Mouse (Mus musculus) forebrain, embryonic 14.5 days (tissue): Measurements from ENCODE around the gene Hs3st3a1. TPM values are rescaled to one million over a fixed set of nuclear protein-coding genes. Genes with fewer than 3 reads are reported as not detected.
A peak's percentile ranks its signal among the peaks of the same experiment; 100 is the strongest.

ENCODE experiments used
- ATAC-seq: fragments of 200-750 bp; cut with Nextera tagmentation; 2 replicates; pipeline ENCODE4 v1.8.0; 2017; ENCODE audit warnings: mild to moderate bottlenecking, moderate library complexity
- DNase-seq: peaks from one replicate; pipeline ENCODE4 v3.0.0-alpha.2; 2015; ENCODE audit warnings: low spot score
- H3K27ac ChIP-seq: fragments of 300-500 bp; sonication (generic); 2 replicates; pipeline ENCODE4 v1.5.1; 2014; ENCODE audit warnings: low read depth, mild to moderate bottlenecking, control low read depth, low read length, moderate library complexity
- H3K27me3 ChIP-seq: fragments of 300-500 bp; sonication (generic); replicated peaks from 2 replicates; pipeline ENCODE4 v1.6.1; 2014; ENCODE audit warnings: low read length, control low read depth, mixed read lengths; ENCODE audit not compliant: control insufficient read depth, insufficient read depth
- H3K36me3 ChIP-seq: fragments of 300-500 bp; sonication (generic); 2 replicates; pipeline ENCODE4 v1.6.1; 2014; ENCODE audit warnings: low read length, control low read depth; ENCODE audit not compliant: control insufficient read depth, insufficient read depth
- H3K4me1 ChIP-seq: fragments of 300-500 bp; sonication (generic); 2 replicates; pipeline ENCODE4 v1.6.1; 2014; ENCODE audit warnings: antibody characterized with exemption, low read length, control low read depth; ENCODE audit not compliant: control insufficient read depth, insufficient read depth
- H3K4me2 ChIP-seq: fragments of 300-500 bp; sonication (generic); 2 replicates; pipeline ENCODE4 v1.6.1; 2014; ENCODE audit warnings: mild to moderate bottlenecking, control low read depth, low read length
- H3K4me3 ChIP-seq: fragments of 300-500 bp; sonication (generic); 2 replicates; pipeline ENCODE4 v1.5.1; 2014; ENCODE audit warnings: low read depth, low read length, control low read depth
- H3K9ac ChIP-seq: fragments of 300-500 bp; sonication (generic); 2 replicates; pipeline ENCODE4 v1.6.1; 2014; ENCODE audit warnings: mild to moderate bottlenecking, low read length, control low read depth, moderate library complexity
- H3K9me3 ChIP-seq: fragments of 300-500 bp; sonication (generic); replicated peaks from 2 replicates; pipeline ENCODE4 v1.6.1; 2016; ENCODE audit warnings: low read length, control low read depth, mixed read lengths; ENCODE audit not compliant: control insufficient read depth
- WGBS: fragments of 180-500 bp; shearing (Covaris S2); extraction: QIAGEN DNeasy Blood & Tissue Kit; methylation state at CpG from one replicate; pipeline ENCODE4 v1.1.7; 2014; 5-methylcytosine and 5-hydroxymethylcytosine counted together
- polyA plus RNA-seq: library from polyadenylated mRNA; unstranded; fragments of >200 nt; fragmentation: Nextera tagmentation; extraction: Ambion mirVana; gene quantifications from 2 replicates; pipeline ENCODE4 v1.2.1, GENCODE M21; 2014

Gene Hs3st3a1
- polyA plus RNA-seq, 1 experiment from 2014 or later = 0.32 TPM

DNA sequence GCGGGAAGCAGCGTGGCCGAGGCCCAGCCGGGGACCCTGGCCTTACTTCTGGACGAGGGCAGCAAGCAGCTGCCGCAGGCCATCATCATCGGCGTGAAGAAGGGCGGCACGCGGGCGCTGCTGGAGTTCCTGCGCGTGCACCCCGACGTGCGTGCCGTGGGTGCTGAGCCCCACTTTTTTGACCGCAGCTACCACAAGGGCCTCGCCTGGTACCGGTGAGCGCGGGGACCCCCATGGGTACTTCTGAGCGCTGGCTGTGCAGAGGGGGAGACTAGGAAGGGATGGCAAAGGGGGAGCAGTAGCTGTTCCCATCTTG lies 1.2 kb downstream of the Hs3st3a1 start, which contains the start of gene F930015N05Rik:
TSS of gene F930015N05Rik (minus strand) at position 242 of the 316 bp plus-strand sequence.
- Histone ChIP-seq H3K27me3 (peaks cover 24% of the 10 kb centered on the region), H3K9ac (peak within 1 kb of the TSS; percentile 71), H3K4me1 (peaks cover 8% of the 10 kb centered on the region), H3K27ac (no peak within 1 kb of the TSS), H3K36me3 (no peaks in the 10 kb centered on the region), H3K9me3 (no peaks in the 10 kb centered on the region), H3K4me2 (peak within 1 kb of the TSS; percentile 98), H3K4me3 (peak within 1 kb of the TSS; percentile 52)
- ATAC-seq (peak; percentile 16; the same call in 1 of the 2 replicates), DNase-seq (peak; percentile 8)
- WGBS = 1% methylated on average over 23 of the region's 24 CpGs

DNA sequence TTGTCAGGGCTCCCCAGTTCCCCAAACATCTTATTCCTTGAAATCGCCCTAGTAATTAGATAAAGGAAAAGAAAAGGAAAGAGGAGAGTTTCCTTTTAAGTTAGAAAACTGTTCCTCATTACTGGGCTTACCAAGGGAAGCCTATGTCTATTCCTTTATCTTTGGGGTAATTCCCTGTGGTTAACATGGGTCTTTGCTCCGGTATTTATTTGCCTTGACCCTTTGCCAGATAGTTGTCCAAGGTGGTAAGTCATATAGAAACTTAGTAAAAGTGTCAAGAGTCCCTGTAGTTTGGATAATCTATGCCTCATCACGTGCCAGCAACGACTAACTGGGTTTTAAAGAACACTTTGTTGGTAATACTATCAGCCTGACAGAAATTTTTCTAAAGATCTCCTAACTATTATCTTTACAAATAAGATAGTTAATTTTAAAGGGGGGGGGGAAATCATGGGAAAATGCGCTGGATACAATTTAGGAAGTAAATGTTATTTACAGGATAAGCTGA lies 1.7 kb downstream of the Hs3st3a1 start:
- H3K4me1 ChIP-seq = peaks cover 8% of the 10 kb centered on the region
- H3K27me3 ChIP-seq = peaks cover 21% of the 10 kb centered on the region
- 14% methylated on average over 5 of the region's 5 CpGs for WGBS
- DNase-seq (no peak), ATAC-seq (no peak)
- no peak overlapping the region for H3K27ac ChIP-seq
- H3K4me3 ChIP-seq = peak overlapping the region; percentile 52
- no peaks in the 10 kb centered on the region for H3K9me3 ChIP-seq
- peak overlapping the region; percentile 98 for H3K4me2 ChIP-seq
- H3K9ac ChIP-seq = peak overlapping the region; percentile 71; the same call in 1 of the 2 replicates
- H3K36me3 ChIP-seq = no peaks in the 10 kb centered on the region

DNA sequence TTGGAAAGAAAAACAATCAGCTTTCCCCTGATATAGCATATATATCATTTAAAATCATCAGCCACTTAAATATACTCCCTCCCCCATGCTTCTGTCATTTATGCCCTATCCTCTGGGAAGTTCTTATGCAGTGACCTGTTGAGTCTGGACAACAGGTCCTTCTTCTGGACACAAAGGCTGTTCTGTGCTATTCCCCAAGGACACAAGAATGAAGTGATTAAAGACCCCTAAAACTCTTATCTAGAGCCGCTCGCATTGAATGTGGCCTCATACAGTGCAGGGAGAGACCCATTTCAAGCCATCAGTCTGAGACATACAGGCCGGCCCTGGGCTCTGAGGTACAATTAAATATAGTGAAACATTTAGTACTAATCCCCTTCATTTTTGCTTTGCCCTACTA lies 2.6 kb downstream of the Hs3st3a1 start:
- no peak for DNase-seq
- H3K4me2 ChIP-seq = no peak overlapping the region
- H3K4me1 ChIP-seq = peaks cover 8% of the 10 kb centered on the region
- H3K27ac ChIP-seq = no peak overlapping the region
- ATAC-seq = no peak
- WGBS = 42% methylated on average over 3 of the region's 3 CpGs
- H3K9me3 ChIP-seq = no peaks in the 10 kb centered on the region
- H3K4me3 ChIP-seq = no peak overlapping the region
- H3K9ac ChIP-seq = no peak overlapping the region
- H3K27me3 ChIP-seq = peaks cover 21% of the 10 kb centered on the region
- H3K36me3 ChIP-seq = no peaks in the 10 kb centered on the region

DNA sequence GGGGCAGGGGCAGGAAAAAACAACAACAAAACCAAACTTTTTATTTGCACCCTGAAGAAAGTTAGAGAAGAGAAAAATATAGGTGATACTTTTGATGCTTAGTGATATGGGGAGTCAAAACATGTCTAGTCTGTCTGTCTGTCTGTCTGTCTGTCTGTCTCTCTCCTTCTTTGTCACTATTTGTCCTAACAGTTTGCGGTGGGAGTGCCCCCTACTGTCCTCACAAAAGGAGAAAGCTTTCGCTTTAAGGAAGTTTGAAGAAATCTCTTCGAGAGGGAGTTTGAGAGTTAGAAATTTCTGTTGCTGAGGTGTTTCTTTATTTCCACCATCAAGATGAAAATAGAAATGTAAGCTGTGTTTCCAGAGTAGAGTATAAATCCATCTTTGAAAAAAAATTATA lies 3.8 kb downstream of the Hs3st3a1 start:
- H3K36me3 ChIP-seq = no peaks in the 10 kb centered on the region
- H3K4me3 ChIP-seq = no peak overlapping the region
- ATAC-seq (no peak), DNase-seq (peak; percentile 12)
- no peak overlapping the region for H3K9ac ChIP-seq
- no peaks in the 10 kb centered on the region for H3K9me3 ChIP-seq
- no peak overlapping the region for H3K4me2 ChIP-seq
- H3K27ac ChIP-seq = no peak overlapping the region
- H3K27me3 ChIP-seq = peaks cover 21% of the 10 kb centered on the region
- WGBS = 27% methylated on average over 3 of the region's 3 CpGs
- H3K4me1 ChIP-seq = peaks cover 8% of the 10 kb centered on the region

DNA sequence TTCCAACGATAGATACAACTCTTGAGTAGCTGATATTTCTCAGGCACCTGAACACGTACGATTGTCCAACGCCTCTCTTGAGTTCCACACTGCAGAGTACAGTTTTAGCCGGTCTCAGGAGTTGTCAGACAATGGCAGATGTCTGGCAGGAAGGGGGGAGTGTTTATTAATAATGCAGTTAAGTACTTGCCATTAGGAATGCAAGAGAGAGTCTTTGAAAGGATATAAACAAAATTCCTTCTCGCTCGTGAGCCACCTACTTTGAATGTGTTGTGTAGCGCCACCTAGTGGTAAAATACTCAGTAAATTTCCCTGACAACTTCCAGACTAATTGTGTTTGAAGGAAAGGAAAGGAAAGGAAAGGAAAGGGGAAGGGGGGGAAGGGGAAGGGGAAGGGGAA lies 7.0 kb downstream of the Hs3st3a1 start:
- DNase-seq (peak; percentile 93), ATAC-seq (no peak)
- no peak overlapping the region for H3K4me2 ChIP-seq
- no peak overlapping the region for H3K9ac ChIP-seq
- no peaks in the 10 kb centered on the region for H3K36me3 ChIP-seq
- no peaks in the 10 kb centered on the region for H3K9me3 ChIP-seq
- H3K4me1 ChIP-seq = no peaks in the 10 kb centered on the region
- 29% methylated on average over 8 of the region's 8 CpGs for WGBS
- H3K27me3 ChIP-seq = peaks cover 12% of the 10 kb centered on the region
- no peak overlapping the region for H3K4me3 ChIP-seq
- H3K27ac ChIP-seq = no peak overlapping the region

DNA sequence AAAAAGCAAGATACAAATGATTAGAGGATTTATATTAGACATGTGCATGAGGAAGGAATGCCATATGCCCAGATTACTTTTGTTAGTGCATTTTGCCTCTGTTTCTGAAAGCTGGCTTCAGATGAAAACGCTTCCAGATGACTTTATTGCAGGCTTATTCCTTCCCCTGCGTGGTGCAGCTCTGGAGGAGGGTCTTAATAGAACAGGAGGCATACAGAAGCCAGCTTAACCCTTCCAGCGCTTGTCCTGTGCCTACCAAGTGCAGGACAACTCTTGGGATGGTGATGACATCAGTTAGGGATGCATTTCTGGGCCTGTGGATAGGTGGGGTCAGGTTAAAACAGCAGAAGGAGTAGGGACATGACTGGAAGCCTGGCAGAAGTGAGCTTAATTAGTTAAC lies 7.6 kb downstream of the Hs3st3a1 start:
- Histone ChIP-seq H3K9me3 (no peaks in the 10 kb centered on the region), H3K27ac (no peak overlapping the region), H3K9ac (no peak overlapping the region), H3K4me3 (no peak overlapping the region), H3K4me1 (no peaks in the 10 kb centered on the region), H3K4me2 (no peak overlapping the region), H3K27me3 (peaks cover 7% of the 10 kb centered on the region), H3K36me3 (no peaks in the 10 kb centered on the region)
- 42% methylated on average over 3 of the region's 3 CpGs for WGBS
- ATAC-seq (no peak), DNase-seq (no peak)

DNA sequence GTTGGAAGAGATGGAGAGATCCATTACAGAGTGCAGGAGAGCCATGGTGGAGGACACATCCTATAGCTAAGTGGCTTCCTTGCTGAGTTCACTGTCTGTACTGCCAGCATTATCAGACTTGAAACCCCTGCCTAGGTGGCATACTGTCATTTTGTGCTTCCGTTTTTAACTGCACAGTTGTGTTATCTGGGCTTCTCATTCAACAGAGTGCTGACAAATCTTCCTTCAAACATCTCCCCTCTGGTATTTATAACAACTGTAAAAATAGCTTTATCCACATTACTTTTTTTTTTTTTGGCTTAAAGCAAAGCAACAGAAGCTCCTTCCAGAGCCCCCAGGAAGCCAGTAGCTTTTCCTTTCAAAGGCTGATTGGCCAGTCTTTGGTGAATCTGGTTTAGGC lies 10.1 kb downstream of the Hs3st3a1 start:
- Histone ChIP-seq H3K4me3 (no peak overlapping the region), H3K27ac (no peak overlapping the region), H3K36me3 (no peaks in the 10 kb centered on the region), H3K9ac (no peak overlapping the region), H3K4me2 (no peak overlapping the region), H3K4me1 (peaks cover 5% of the 10 kb centered on the region; the same call in 1 of the 2 replicates), H3K27me3 (no peaks in the 10 kb centered on the region; the same call in 1 of the 2 replicates), H3K9me3 (no peaks in the 10 kb centered on the region)
- WGBS = 89% methylated on average over 1 of the region's 1 CpGs
- DNase-seq (no peak), ATAC-seq (no peak)

DNA sequence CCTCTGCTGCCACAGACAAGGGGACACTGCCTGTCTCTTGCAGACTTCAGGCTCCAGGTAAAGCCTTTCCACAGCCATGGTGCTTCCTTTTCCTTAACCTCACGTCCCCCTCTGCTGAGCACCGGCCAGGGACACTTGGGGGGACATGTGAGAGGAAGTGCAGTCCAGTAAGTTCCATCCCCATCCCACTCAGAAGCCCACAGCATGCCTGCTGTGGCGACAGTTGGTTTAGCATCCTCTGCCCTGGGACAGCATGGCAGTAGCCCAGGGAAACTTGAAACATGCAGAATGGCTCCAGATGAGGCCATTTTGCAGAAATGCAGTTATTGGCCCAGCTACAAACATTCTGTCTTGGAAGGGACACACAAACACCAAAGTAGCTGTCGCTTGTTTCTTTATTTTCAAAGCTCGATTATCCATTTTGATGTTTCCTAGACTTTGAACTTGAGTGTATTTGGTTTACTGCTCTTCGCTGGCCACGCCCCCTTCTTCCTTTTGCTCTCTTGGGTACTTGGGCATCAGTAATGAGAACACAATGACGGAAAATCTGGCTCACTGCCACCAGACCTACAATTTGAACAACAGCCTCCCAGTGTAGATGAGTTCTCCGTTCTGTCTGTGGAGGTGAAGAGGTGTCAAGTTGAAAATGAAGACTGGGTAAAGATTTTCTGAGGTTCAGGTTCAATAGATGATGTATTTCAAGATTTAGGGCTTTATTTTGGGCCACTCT lies 13.6 kb downstream of the Hs3st3a1 start:
- Histone ChIP-seq H3K4me2 (no peak overlapping the region), H3K36me3 (no peaks in the 10 kb centered on the region), H3K4me1 (peaks cover 5% of the 10 kb centered on the region; the same call in 1 of the 2 replicates), H3K9ac (no peak overlapping the region), H3K9me3 (no peaks in the 10 kb centered on the region), H3K27me3 (no peaks in the 10 kb centered on the region), H3K27ac (no peak overlapping the region), H3K4me3 (no peak overlapping the region)
- DNase-seq = peak; percentile 79
- 45% methylated on average over 9 of the region's 9 CpGs for WGBS
- no peak for ATAC-seq

DNA sequence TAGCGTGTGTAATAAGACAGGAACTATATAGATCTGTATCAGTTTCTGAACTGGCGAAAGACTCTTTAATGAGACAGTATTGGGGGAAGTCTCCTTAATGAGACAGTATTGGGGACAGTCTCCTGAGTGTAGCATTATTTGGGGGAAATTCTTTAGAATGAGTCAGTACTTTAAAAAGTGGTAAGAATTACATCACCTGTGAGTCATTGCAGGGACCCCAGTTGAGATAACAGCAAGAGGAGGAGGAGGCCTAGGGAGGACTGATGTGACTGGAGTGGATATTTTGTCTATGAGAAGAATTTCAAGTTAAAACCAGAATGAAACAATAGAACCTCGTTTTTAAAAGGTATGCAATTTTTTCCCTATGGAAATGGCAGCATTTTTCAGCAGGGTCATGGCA lies 26.6 kb downstream of the Hs3st3a1 start:
- H3K4me2 ChIP-seq = no peak overlapping the region
- 80% methylated on average over 3 of the region's 3 CpGs for WGBS
- ATAC-seq (no peak), DNase-seq (no peak)
- H3K27ac ChIP-seq = no peak overlapping the region
- no peak overlapping the region for H3K4me3 ChIP-seq
- H3K9me3 ChIP-seq = no peaks in the 10 kb centered on the region
- no peaks in the 10 kb centered on the region for H3K27me3 ChIP-seq
- no peak overlapping the region for H3K9ac ChIP-seq
- no peaks in the 10 kb centered on the region for H3K4me1 ChIP-seq
- no peaks in the 10 kb centered on the region for H3K36me3 ChIP-seq
